3 mouse cellular contexts compared by ENCODE assay signal in genomic region chr1:39654901-39655300, GRCm38 (mm10). TPM values are rescaled to one million over a fixed set of nuclear protein-coding genes. Genes with fewer than 3 reads are reported as not detected.
"Had no signal": no experiment of that assay in that cellular context is flagged by ENCODE, and none has a peak within 500 bp of the region (broad histone marks: within the 10 kb centered on the region; RNA-seq: fewer than 3 reads in every experiment).

No protein-coding gene starts in this region.

RNA-seq across cellular contexts. Expression of gene Creg2, which starts 3.6 kb away (rescaled TPM):
- total RNA-seq: common myeloid progenitor, adult 5-6 weeks; gastrocnemius, postnatal 36 days; granulocyte monocyte progenitor cell, adult 5-6 weeks had no signal
